Mouse (Mus musculus): Measurements from ENCODE around the gene Nasp.

DNA sequence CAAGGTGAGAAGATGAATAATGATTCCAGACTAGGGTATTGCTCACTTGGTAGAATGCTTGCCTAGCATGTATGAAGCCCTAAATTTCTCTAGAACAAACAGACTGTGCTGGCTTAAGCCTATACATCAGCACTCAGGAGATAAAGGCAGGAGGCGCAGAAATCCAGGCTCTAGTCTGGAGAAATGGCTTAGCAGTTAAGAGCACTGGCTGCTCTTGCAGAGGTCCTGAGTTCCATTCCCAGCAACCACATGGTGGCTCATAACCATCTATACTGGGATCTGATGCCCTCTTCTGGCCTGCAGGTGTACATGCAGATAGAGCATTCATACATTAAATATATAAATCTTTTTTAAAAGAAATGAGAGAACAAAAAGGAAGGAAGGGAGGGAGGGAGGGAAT lies 14.3 kb upstream of the Nasp start:
- no peak for TF ChIP-seq CTCF (IDR thresholded peaks at IDR 0.05; ENCODE audit: low read depth, low read length)
- no peak for TF ChIP-seq POLR2A (IDR thresholded peaks at IDR 0.05; ENCODE audit: borderline replicate concordance, low read depth, low read length)

Data from bone marrow macrophage, adult 2 months (primary cell).